Mouse (Mus musculus) E14TG2a.4 (cell line): Measurements from ENCODE around the gene Cnn1.

ENCODE experiments used
- CTCF ChIP-seq: conservative IDR thresholded peaks from 2 replicates; pipeline ENCODE4 v1.5.1; 2014; ENCODE audit warnings: low read length
- POU5F1 ChIP-seq: IDR thresholded peaks from 2 replicates; pipeline ENCODE4 v1.6.1; 2014; ENCODE audit warnings: low read length, borderline replicate concordance

DNA sequence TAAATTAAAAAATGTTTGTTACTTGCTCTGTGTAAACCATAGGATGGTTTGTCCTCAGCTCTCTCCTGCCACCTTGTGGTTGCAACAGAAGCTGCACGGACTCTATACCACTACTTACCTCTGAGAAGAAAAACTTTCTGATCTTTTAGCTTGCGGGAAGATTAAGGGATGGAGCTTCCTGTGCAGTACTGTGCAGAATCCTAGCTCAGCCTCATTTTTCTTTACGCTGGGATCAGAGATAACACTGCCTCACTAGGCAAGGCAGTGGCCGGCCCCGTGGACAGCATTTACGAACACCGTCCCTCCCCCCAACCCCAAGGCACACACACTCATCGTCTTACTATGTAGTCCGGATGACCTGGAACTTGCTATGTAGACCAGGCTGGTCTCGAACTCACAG is 56.6 kb downstream of the Cnn1 start:
- TF ChIP-seq CTCF, result peak; percentile 89
- TF ChIP-seq POU5F1, result no peak
